Mouse (Mus musculus) erythroblast, embryonic 14.5 days (primary cell): Measurements from ENCODE around the gene Spout1.

Experiments
- GATA1 ChIP-seq: IDR thresholded peaks from 2 replicates; pipeline ENCODE4 v1.6.1; 2012; ENCODE audit warnings: low read length, inconsistent platforms, mixed read lengths
- TAL1 ChIP-seq: IDR thresholded peaks from 3 replicates; pipeline ENCODE4 v1.6.1; 2012; ENCODE audit warnings: low read length, inconsistent platforms, mixed read lengths

- TF ChIP-seq GATA1 (no peak), TAL1 (no peak)
Measured at GRCm38 (mm10) chr2:30123729-30124471, 54.4 kb downstream of the Spout1 start.
